Mouse (Mus musculus): ENCODE results near the gene Carnmt1. TPM values are rescaled to one million over a fixed set of nuclear protein-coding genes. Genes with fewer than 3 reads are reported as not detected.

Gene Carnmt1
- 3.8 and 4.5 TPM in 2 replicates for polyA plus RNA-seq (2021; fragmentation: Nextera tagmentation)
- long read RNA-seq, experiment 1, full-length matches to known transcripts: 10 of 16 reads
- long read RNA-seq, experiment 1, partial matches to known transcripts: 3 of 16 reads
- long read RNA-seq, experiment 1, other reads (novel, unspliced or antisense): 3 of 16 reads
- long read RNA-seq, experiment 2, full-length matches to known transcripts: 27 of 36 reads
- long read RNA-seq, experiment 2, partial matches to known transcripts: 1 of 36 reads
- long read RNA-seq, experiment 2, other reads (novel, unspliced or antisense): 8 of 36 reads

DNA sequence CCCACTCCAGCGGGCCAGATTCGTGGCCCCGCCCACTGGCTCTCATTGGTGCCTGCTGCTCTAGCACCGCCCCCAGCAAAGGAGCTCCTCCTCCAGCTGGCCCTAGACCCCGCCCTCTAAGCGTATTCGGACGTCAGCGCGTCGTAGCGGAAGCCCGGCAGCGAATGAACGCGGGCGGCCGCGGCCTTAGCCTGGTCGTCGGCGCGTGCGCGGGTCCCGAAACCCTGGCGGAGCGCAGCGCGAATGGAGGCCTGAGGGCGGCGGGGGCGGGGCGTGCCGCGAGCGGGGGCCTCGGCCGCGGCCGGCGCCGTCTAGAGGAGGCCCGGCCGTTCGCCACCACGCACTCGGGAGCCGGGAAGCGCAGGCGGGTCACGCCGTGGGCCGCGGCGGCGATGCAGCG is at the start of gene Carnmt1:
Carnmt1 (plus strand) TSS at position 157 of the 400 bp plus-strand sequence.

DNA sequence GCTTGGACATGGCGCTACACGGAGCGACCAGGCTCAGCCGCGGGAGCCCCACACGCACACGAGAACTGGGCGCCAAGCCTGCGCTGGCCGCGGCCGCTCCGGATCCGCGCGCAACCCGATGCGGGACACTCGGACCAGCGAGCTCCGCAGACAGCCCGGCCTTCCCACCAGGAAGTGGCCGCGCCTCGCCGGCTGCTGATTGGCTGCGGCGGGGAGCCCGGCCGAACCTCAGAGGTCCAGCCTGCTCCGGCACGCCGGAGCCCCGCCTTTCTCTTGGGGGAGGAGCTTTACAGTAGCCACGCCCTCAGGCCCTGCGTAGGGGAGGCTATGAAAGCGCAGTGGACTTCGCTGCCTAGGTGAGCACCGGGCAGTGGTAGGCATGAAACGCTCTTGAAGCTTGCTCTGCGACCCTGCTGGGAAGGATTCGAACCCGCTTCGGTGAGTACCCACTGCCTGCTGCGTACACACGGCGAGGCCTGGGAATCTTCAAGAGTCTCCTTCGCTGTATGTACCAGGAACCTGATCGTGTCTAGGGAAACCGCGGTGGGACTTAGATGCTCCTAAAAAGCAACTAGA is 38.8 kb upstream of the Carnmt1 start, which contains the start of the genes Ostf1 and Nmrk1:
Ostf1 (minus strand) TSS at position 180 of the 576 bp plus-strand sequence.
Nmrk1 (plus strand) TSS at position 307 of the 576 bp plus-strand sequence.

DNA sequence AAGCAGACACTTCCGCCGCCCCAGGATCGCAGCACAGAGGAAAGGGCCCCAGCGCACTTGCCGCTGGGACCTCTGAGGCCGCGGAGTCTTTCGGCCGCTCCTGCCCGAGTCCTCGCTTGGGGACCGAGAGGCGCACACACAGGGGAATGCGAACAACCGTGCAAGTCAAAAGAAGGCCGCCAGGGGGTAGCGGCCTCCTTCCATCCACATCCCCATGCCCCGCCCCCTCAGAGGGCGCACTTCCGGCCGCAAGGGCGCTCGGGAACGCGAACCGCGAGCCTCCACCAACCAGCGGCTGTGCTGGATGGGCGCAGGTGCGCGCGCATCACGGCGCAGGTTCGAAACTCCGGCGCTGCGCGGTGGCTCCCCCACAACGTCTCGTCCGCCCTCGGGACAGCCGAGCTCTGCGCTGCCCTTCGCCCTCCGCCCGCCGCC is 42.3 kb downstream of the Carnmt1 start, which contains the start of gene D030056L22Rik:
D030056L22Rik (plus strand) TSS at position 328 of the 435 bp plus-strand sequence.

DNA sequence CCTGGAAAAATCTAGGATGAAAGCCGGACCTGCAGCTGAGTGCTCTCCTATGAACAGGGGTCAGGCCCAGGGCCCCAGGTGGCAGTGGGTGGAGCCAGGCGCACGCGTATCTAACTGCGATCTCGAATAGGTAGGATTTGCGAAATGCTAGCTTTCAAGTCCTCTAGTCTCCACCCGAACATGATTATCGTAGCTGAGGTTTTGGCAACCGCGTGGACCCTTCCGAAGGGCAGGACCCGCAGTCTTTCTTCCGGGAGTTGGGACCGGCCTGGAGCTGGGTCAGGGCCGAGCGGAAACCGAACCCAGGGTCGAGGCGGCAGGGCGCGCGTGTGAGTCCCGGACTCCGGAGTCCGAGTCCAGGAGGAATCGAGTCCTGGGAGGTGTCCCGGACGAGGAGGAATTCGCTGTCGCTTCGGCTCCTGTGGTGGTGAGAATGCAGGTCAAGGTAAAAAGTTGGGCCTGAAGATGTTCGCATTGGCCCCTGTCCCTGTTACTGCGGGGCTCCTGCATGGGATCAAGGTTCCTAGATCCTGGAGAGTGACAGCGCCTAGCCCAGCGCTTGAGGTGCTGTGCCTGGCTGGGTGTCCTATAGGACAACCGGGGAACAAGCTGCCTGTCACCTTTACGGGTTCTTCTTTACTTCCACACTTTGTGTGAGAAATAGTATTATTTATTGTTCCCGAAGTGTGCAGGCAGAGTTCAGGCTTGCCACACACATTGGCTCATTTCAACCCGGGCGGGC is 79.2 kb downstream of the Carnmt1 start, which contains the start of gene Trpm6:
Trpm6 (plus strand) TSS at position 386 of the 742 bp plus-strand sequence.

Other genes starting within 250 kb of the Carnmt1 start
- gene Ostf1, start 38.9 kb upstream of the Carnmt1 start, polyA plus RNA-seq (2021; fragmentation: Nextera tagmentation): 68.3 and 69.5 TPM in 2 replicates
- 5.7 and 5.9 TPM in 2 replicates for gene Nmrk1, start 38.8 kb upstream of the Carnmt1 start, polyA plus RNA-seq (2021; fragmentation: Nextera tagmentation)
- 35.5 and 41.5 TPM in 2 replicates for gene D030056L22Rik, start 42.4 kb downstream of the Carnmt1 start, polyA plus RNA-seq (2021; fragmentation: Nextera tagmentation)
- 0.08 and 0.14 TPM in 2 replicates for gene Trpm6, start 79.2 kb downstream of the Carnmt1 start, polyA plus RNA-seq (2021; fragmentation: Nextera tagmentation)